Mouse (Mus musculus) lung, embryonic 16.5 days (tissue): ENCODE results near the gene Grik4. TPM values are rescaled to one million over a fixed set of nuclear protein-coding genes. Genes with fewer than 3 reads are reported as not detected.

Experiments
- ATAC-seq: fragments of 200-750 bp; cut with Nextera tagmentation; 2 replicates; pipeline ENCODE4 v1.8.0; 2017; ENCODE audit warnings: low read depth, mild to moderate bottlenecking, moderate library complexity
- H3K27ac ChIP-seq: fragments of 300-500 bp; sonication (generic); 2 replicates; pipeline ENCODE4 v1.5.1; 2014; ENCODE audit warnings: mild to moderate bottlenecking, control low read depth, low read length
- H3K27me3 ChIP-seq: fragments of 300-500 bp; sonication (generic); 2 replicates; pipeline ENCODE4 v1.6.1; 2014; ENCODE audit warnings: low read depth, low read length, mixed read lengths; ENCODE audit not compliant: control insufficient read depth, insufficient read depth
- H3K36me3 ChIP-seq: fragments of 300-500 bp; sonication (generic); 2 replicates; pipeline ENCODE4 v1.6.1; 2014; ENCODE audit warnings: low read length; ENCODE audit not compliant: control insufficient read depth, insufficient read depth
- H3K4me1 ChIP-seq: fragments of 300-500 bp; sonication (generic); replicated peaks from 2 replicates; pipeline ENCODE4 v1.6.1; 2014; ENCODE audit warnings: low read length, mixed read lengths; ENCODE audit not compliant: control insufficient read depth, insufficient read depth
- H3K4me2 ChIP-seq: fragments of 300-500 bp; sonication (generic); 2 replicates; pipeline ENCODE4 v1.6.1; 2014; ENCODE audit warnings: low read depth, low read length, control low read depth
- H3K4me3 ChIP-seq: fragments of 300-500 bp; sonication (generic); 2 replicates; pipeline ENCODE4 v1.5.1; 2014; ENCODE audit warnings: mild to moderate bottlenecking, low read length, control low read depth
- H3K9ac ChIP-seq: fragments of 300-500 bp; sonication (generic); 2 replicates; pipeline ENCODE4 v1.6.1; 2014; ENCODE audit warnings: low read length, control low read depth
- H3K9me3 ChIP-seq: fragments of 300-500 bp; sonication (generic); 2 replicates; pipeline ENCODE4 v1.6.1; 2016; ENCODE audit warnings: low read length; ENCODE audit not compliant: control insufficient read depth
- WGBS: fragments of 180-500 bp; shearing (Covaris S2); extraction: QIAGEN DNeasy Blood & Tissue Kit; methylation state at CpG from one replicate; pipeline ENCODE4 v1.1.7; 2014; 5-methylcytosine and 5-hydroxymethylcytosine counted together
- polyA plus RNA-seq: library from polyadenylated mRNA; unstranded; fragments of >200 nt; fragmentation: Nextera tagmentation; extraction: Ambion mirVana; gene quantifications from 2 replicates; pipeline ENCODE4 v1.2.1, GENCODE M21; 2015

The Grik4 gene
- polyA plus RNA-seq, 1 experiment from 2014 or later: 2.3 TPM

DNA sequence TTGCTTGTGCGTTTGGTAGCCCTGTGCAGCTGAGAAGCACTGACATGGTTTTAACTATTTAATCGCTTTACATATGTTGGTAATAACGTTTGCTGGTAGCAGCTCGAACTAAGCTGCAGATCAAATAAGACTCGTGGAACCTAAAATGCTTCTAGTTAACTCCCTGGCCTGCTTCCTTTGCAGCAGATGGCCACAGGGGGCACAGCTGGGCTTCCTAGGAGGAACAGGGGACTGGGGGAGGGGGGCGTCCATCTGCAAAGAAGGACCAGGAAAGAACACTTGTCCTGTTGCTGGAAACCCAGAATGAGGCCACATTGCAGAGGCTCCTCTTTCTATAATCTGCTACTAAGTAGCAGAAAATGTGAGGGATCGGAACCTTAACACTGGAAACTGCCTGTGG lies 24.1 kb downstream of the Grik4 start:
- H3K27ac ChIP-seq: no peak overlapping the region
- peaks cover 14% of the 10 kb centered on the region for H3K4me1 ChIP-seq
- H3K4me3 ChIP-seq: no peak overlapping the region
- no peak overlapping the region; the same call in 1 of the 2 replicates for H3K9ac ChIP-seq
- H3K9me3 ChIP-seq: no peaks in the 10 kb centered on the region
- no peaks in the 10 kb centered on the region for H3K36me3 ChIP-seq
- no peak overlapping the region for H3K4me2 ChIP-seq
- WGBS: 50% methylated on average over 7 of the region's 7 CpGs
- no peaks in the 10 kb centered on the region for H3K27me3 ChIP-seq
- no peak for ATAC-seq

DNA sequence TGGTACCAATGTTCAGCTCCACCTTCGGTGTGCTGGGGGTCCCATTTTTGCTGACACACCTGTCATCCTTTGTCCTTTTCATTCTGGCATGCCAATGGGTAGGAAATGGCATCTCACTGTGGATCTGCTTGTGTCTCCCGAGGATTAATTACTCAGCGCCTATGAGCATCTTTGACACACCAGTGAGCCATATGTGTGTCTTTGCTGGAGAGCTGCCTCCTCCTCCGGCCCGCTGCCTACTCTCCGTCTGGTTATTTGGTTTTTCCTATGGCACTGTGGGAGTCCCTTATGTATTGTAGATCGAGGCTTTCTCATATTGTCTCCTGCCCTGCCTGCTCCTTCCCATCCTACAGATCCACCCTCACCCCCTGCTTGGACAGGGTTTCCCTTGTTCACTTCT lies 26.4 kb downstream of the Grik4 start:
- H3K9ac ChIP-seq: no peak overlapping the region
- H3K9me3 ChIP-seq: no peaks in the 10 kb centered on the region
- no peaks in the 10 kb centered on the region for H3K36me3 ChIP-seq
- peaks cover 17% of the 10 kb centered on the region for H3K4me1 ChIP-seq
- ATAC-seq: no peak
- H3K4me2 ChIP-seq: no peak overlapping the region
- 82% methylated on average over 7 of the region's 7 CpGs for WGBS
- H3K27ac ChIP-seq: no peak overlapping the region
- no peaks in the 10 kb centered on the region for H3K27me3 ChIP-seq
- no peak overlapping the region for H3K4me3 ChIP-seq

DNA sequence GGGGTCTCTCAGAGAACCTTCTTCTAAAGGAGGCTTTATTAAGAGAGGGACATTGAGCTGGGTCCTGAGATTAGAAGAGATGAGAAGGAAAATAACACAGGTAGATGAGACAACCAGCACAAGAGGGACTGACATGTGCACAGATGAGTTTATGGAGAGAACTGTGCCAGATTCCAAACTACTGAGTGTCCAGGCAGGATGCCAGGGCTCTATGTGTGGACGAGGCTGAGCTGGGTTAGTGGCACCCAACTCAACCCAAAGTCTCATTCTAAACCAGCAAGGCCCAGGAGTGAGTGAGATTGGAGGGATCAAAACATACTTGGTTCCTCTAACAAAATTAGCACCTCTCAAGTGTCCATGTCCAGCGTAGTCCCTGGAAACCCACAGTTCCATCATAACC lies 31.1 kb downstream of the Grik4 start:
- peaks cover 15% of the 10 kb centered on the region for H3K4me1 ChIP-seq
- no peak overlapping the region for H3K4me3 ChIP-seq
- ATAC-seq: no peak
- no peaks in the 10 kb centered on the region for H3K36me3 ChIP-seq
- H3K9ac ChIP-seq: no peak overlapping the region
- H3K9me3 ChIP-seq: no peaks in the 10 kb centered on the region
- WGBS: 58% methylated on average over 2 of the region's 2 CpGs
- no peaks in the 10 kb centered on the region for H3K27me3 ChIP-seq
- no peak overlapping the region for H3K27ac ChIP-seq
- no peak overlapping the region for H3K4me2 ChIP-seq

DNA sequence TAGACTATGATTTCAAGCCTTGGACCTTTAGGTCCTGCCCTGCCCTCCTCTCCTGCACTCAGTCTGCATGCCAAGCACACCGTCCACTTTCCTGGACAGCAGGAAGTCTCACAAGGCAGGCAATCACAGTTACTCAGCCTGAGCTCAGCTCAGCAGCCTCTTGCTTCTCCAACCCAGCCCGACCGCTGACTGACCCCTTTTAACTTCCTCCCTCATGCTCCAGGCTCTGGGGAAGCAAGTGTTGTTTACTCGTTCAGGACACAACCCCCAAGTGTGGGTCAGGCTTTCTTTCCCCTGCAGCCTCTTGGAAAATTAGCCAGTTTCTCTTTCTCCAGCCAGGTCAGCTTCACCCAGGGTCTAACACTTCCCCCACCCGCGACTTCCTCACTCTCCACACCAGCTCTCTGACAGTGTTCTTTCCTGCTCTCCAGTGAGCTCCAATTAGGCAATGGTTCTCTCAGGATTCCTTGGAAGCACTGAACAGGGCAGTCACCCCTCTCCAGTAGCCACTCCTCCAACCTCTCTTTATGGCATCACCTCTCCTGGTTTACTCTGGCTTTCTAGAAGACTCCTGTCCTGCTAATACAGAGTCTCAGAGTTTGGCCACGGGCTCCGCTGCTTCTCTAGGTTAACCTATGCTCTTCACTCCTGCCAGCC lies 35.5 kb downstream of the Grik4 start:
- Histone ChIP-seq H3K9ac (0 out of 2 replicates have a peak overlapping the region, but pooled peaks have one; percentile 3), H3K4me1 (peaks cover 30% of the 10 kb centered on the region), H3K27ac (peak overlapping the region; percentile 64), H3K4me2 (peak overlapping the region; percentile 33), H3K4me3 (no peak overlapping the region), H3K9me3 (no peaks in the 10 kb centered on the region), H3K27me3 (no peaks in the 10 kb centered on the region), H3K36me3 (no peaks in the 10 kb centered on the region)
- WGBS: 18% methylated on average over 8 of the region's 8 CpGs
- peak; percentile 91 for ATAC-seq

DNA sequence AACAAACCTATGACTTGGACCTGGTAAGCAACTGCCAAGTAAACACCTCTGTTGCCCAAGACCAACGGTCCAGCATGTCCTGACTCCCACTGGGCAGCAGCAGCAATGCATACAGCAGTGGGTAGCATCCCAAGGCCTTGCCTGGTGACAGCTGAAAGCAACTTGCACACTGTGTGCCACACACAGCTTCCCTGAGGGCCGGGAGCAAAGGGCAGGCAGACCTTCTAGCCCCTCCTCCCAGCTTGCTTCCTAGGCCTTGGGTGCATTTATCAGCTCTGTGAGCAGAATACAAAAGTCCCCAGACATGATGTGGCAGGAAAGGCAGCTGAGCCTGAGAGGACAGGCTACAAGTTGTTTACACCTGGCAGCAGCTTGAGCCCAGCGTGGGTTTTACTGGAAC lies 37.3 kb downstream of the Grik4 start:
- Histone ChIP-seq H3K4me3 (no peak overlapping the region), H3K27ac (no peak overlapping the region), H3K27me3 (no peaks in the 10 kb centered on the region), H3K9me3 (no peaks in the 10 kb centered on the region), H3K4me1 (peaks cover 29% of the 10 kb centered on the region), H3K4me2 (no peak overlapping the region), H3K9ac (no peak overlapping the region), H3K36me3 (no peaks in the 10 kb centered on the region)
- no peak for ATAC-seq
- 30% methylated on average over 3 of the region's 3 CpGs for WGBS

DNA sequence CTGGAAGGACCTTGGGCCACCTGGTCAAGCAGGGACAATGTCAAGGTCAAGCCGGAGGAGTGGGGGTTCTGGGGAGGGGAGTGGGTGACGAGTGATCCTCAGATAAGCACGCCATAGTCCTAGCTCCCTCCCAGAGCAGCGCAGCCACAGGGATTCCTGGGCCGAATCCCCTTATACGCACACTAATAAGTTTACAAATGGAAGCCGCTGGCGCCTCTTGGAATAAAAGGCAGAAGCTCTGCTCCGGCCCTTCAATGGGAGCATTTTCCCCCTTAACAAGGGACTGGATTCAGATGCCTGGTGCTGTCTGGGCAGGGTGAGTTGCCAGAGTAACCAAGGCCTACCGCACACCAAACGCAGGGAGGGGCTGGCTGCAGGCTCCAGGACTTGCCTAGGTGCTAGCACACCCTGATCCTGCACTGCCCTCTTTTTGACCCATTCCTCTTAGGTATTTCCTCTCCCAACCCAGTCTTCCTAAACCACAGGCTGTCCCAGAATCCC lies 46.2 kb downstream of the Grik4 start:
- ATAC-seq: peak; percentile 45
- Histone ChIP-seq H3K4me2 (peak overlapping the region; percentile 94), H3K4me3 (peak overlapping the region; percentile 54), H3K27me3 (peaks cover 16% of the 10 kb centered on the region), H3K27ac (no peak overlapping the region), H3K9me3 (no peaks in the 10 kb centered on the region), H3K4me1 (peaks cover 23% of the 10 kb centered on the region), H3K36me3 (no peaks in the 10 kb centered on the region), H3K9ac (0 out of 2 replicates have a peak overlapping the region, but pooled peaks have one; percentile 14)
- WGBS: 7% methylated on average over 11 of the region's 11 CpGs

DNA sequence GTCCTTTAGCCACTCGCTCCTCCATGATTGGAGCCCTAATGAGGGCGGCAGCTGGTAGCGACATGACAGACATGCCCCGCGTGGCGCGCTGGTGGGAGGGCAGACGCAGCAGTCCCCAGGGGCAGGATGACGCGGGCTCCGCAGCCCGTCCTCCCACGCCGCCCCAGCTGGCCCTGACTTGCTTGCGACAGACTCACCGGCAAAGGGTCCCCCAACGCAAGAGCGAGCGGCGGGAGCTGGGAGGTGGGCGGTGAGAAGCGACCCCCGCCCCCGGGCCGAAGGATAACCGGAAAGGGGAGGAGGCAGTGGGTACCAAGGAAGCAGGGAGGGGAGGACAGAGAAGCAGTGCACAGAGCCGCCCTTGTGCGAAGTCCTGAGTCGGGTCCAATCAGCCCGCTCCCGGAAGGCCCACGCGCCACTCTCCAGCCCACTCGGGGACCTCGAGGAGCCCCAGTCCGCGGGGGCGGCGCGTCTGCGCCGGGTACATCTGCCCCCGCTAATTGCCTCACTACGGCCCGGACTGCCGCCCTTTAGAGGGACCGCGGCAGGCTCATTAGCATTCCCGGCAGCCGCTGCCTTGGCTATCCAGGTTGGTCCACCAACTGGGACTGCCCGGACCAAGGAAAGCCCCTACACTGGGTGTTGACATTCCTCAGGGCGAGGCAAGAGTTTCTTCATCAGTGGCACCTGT lies 46.8 kb downstream of the Grik4 start:
- peaks cover 23% of the 10 kb centered on the region for H3K4me1 ChIP-seq
- H3K27ac ChIP-seq: no peak overlapping the region
- H3K9ac ChIP-seq: peak overlapping the region; percentile 56
- peak; percentile 59 for ATAC-seq
- under 1% methylated on average over 52 of the region's 52 CpGs for WGBS
- H3K36me3 ChIP-seq: no peaks in the 10 kb centered on the region
- H3K27me3 ChIP-seq: peaks cover 16% of the 10 kb centered on the region
- peak overlapping the region; percentile 94 for H3K4me2 ChIP-seq
- no peaks in the 10 kb centered on the region for H3K9me3 ChIP-seq
- peak overlapping the region; percentile 54 for H3K4me3 ChIP-seq

DNA sequence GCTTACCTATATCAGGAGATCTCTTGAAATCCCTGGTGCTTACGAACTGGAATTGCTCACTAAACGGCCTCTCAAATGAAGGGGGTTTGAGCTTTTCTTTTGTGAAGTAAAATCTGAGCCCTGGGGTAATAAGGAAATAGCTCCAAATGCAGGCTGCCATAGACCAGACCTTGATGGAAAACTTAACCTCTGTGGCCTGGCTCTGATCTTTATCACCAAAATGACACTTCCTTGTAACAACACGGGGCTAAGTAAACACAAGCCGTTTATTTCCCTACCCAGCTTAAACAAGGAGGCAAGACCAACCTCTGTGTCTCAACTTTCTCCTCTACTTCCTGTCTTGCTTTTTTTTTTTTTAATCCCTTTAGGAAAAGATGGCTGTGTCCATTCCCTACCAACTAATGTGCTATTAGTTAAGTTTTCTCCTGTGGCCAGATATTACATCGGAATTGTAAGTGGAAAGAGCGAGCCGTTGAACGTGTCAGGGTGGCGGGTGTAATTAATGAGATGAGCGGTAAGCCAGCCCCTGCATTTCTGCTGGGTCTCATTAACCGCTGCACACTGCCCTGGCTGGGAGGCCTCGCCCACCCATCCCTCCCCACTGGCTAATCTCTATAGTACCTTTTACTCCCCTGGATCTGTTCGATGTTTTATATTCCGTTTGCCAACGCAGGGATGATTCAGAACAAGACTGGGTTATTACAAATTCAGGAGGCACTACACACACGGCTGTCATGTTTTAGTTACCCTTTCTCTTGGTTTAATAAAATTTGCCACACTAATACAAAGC lies 47.7 kb downstream of the Grik4 start:
- H3K36me3 ChIP-seq: no peaks in the 10 kb centered on the region
- peak overlapping the region; percentile 94 for H3K4me2 ChIP-seq
- 11% methylated on average over 16 of the region's 16 CpGs for WGBS
- no peak overlapping the region for H3K9ac ChIP-seq
- H3K27ac ChIP-seq: no peak overlapping the region
- ATAC-seq: no peak
- H3K4me3 ChIP-seq: peak overlapping the region; percentile 54
- 0 out of 2 replicates have a peak, but pooled peaks cover 2% of the 10 kb centered on the region for H3K9me3 ChIP-seq
- peaks cover 16% of the 10 kb centered on the region for H3K27me3 ChIP-seq
- H3K4me1 ChIP-seq: peaks cover 17% of the 10 kb centered on the region

DNA sequence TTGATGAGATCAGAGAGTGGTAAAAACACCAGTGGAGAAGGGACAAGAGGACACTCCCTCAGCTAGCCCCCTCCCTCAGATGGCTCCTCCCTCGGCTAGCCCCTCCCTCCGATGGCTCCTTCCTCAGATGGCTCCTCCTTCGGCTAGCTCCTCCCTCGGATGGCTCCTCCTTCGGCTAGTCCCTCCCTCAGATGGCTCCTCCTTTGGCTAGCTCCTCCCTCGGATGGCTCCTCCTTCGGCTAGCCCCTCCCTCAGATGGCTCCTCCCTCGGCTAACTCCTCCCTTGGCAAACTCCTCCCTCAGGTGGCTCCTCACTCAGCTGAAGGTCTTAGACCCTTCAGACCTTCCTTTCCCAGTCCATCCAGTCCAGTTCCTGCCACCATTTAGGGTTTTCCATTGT lies 51.5 kb downstream of the Grik4 start:
- peaks cover 8% of the 10 kb centered on the region for H3K27me3 ChIP-seq
- WGBS: 79% methylated on average over 8 of the region's 8 CpGs
- no peak overlapping the region for H3K9ac ChIP-seq
- no peak overlapping the region for H3K27ac ChIP-seq
- no peak for ATAC-seq
- H3K36me3 ChIP-seq: no peaks in the 10 kb centered on the region
- no peak overlapping the region for H3K4me3 ChIP-seq
- no peak overlapping the region for H3K4me2 ChIP-seq
- H3K4me1 ChIP-seq: peaks cover 12% of the 10 kb centered on the region; the same call in 1 of the 2 replicates
- H3K9me3 ChIP-seq: 0 out of 2 replicates have a peak, but pooled peaks cover 3% of the 10 kb centered on the region
